Mouse (Mus musculus): Measurements from ENCODE around the gene Itih5.

Itih5 gene

DNA sequence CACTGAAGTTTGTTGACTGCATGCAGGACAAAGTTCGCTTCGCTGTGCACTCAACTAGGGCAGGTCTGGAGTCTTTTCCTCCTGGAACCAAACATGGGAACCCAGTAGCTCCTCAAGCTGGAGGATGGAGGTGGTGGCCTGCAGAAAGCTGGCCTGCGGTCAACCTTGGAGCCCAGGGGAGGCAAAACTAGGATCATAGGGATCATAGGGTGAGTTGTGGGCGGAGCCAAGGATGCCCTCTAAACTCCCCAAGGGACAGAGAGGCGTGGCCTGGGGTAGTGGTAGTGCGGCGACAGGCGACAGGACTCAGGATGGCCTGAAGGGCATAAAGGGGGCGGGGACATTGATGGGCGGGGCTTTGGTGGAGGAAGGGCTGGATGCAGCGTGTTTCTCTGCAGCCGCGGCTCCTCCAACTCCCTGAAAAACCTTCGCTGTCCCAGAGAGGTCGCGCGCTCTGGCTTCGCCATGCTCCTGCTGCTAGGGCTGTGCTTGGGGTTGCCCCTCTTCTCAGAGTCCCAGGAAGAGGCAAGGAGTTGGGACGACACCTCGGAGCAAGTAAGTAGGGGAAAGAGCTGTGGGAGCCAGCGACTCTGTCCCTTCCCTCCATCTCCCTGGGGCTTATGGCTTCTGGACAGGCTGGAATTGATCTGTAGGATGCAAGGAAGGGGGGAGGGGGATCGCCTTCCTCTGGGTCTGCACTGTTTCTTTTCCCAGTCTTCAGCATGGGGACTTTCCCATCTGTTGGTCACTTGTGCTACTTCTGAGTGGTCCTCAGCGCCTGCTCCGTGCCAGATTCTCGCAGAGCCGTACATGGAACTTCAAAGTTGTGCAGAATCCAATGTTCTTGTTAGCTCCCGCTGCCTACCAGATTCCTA, at the start of gene Itih5:
Gene Itih5 (plus strand): TSS at position 371 of the 875 bp plus-strand sequence.
- no peak for DNase-seq

DNA sequence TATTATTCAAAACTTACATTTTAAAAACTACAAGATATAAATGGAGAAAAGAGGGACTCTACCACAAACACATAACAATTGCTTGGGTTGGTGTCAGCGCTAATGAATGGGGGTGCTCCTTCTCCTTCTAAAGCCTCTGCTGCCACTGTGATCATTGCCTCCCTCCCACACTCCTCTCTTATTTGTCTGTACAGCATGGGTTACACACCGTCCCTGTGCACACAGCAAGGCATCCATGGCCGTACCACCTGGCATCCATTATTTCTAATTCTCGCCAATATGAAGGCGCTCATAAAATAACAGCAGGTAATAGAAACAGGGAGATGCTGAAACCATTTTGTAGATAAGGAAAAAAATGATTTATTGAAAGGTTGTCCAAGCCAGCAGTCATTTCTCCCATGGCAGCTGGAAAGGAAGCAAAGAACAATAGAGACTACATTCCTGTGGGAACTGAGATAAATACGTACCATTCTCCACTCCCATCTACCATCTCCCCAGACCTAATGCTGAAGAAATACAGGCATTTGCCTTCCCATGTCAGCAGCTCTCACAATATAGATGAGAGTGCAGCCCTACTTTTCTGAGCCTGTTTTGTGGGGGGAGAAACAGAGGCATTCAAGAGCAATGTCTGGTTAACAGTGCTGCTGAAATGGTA, 44.7 kb upstream of the Itih5 start:
- DNase-seq = no peak

DNA sequence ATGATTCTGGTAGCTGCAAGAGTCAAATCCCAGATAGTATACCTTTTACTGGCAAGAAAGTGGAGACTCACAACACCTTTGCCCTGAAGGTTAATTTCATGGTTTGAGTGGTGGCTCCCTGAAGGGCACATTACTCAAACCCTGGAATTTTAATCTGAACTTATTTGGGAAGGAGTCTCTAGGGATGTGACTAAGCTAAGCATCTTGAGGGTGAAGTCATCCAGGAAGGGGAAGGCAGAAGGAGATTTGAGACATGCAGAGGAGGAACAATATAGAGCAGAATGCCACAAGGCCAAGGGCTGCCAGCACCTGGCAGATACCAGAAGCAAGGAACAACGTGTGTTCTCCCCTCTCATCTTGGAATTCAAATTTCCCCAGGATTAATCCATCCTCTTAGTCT, 34.6 kb upstream of the Itih5 start:
- no peak for DNase-seq

DNA sequence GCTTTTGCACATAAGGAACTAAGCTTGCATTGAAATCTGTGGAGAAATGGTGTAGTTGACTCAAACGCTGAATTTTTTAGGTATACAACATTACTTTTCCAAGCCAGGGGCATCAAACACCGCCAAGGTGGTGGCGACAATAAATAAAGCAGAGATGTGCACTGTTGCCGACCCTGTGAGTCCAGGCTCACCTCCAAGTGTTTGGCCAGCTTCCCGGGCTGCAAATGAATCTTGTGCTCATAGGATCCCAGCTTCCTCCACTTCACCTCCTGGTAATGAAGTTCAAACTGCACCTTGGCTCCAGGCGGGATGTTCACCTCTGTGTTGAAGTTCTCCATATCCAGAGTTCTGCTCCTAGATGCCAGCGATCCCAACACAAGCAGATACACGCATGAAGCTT, 34.1 kb upstream of the Itih5 start:
- DNase-seq = no peak

DNA sequence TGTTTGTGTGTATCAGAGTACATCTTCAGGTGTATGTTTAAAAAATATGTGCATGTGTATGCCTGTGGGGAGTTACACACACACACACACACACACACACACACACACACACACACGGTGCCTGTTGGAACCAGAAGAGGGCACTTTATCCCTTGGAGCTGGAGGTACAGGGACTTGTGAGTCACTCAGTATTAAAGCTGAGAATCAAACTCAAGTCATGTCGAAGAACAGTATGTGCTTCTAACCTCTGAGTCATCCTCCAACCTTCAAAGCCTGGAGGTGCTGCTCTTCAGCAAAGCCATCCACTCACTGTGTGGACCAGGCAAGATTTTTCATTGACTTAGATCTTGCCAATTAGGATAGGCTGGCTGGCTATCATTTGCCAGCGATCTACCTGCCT, 31.5 kb upstream of the Itih5 start:
- no peak for DNase-seq

DNA sequence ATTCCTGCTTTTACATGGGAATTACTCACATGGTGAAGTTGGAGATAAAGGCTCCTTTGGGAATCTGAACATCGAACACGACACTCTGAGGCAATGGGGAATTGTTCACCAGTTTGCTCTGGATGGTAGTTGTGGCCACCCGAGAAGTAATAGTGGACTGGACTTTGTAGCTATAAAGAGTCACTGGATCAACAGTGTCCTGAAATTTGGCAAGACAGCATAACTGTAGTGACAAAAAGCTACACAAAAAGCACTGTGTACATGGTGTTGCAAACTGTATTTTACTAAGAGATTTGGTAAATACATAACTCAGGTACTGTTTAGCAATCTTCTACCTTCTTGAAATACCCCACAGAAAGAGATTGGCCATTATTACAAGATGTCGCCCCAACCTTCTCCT, 27.2 kb upstream of the Itih5 start:
- DNase-seq = no peak

DNA sequence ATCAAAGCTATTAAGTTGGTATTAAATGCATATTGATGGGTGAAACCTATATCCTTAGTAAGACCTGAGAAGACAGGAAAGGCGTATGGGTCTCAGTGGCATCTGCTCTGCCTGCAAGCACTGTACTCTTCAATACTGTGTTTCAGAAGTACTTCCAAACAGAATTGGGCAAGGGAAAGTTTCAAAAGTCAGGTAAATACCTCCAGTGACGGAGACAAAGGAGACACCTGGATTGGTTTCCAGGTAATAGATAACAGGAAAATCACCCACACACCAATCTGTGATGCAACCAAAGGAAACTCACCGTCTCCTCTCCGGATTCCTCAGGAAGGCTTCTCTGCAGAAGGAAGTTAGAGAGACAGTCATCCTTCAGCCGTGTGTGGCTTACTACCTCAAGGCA, 25.9 kb upstream of the Itih5 start:
- DNase-seq = no peak

DNA sequence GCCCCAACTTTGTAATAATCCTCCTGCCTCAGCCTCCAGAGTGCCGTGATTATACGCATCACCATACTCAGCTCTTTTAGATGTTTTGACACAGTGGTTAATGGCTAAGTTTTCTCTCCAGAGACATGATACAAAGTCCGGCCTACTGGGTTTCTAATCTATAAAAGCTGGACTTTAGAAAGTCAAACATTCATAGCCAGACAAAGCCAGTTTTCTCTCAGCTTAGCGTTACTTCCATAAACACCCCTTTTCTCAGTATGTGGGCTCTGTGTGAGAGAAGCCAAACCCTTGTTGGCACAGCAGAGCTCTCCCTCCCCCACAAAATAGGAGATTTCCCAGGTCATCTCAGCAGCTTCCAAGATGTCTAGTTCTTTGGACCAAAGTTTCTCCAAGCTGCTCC, 24.8 kb upstream of the Itih5 start:
- DNase-seq = no peak

DNA sequence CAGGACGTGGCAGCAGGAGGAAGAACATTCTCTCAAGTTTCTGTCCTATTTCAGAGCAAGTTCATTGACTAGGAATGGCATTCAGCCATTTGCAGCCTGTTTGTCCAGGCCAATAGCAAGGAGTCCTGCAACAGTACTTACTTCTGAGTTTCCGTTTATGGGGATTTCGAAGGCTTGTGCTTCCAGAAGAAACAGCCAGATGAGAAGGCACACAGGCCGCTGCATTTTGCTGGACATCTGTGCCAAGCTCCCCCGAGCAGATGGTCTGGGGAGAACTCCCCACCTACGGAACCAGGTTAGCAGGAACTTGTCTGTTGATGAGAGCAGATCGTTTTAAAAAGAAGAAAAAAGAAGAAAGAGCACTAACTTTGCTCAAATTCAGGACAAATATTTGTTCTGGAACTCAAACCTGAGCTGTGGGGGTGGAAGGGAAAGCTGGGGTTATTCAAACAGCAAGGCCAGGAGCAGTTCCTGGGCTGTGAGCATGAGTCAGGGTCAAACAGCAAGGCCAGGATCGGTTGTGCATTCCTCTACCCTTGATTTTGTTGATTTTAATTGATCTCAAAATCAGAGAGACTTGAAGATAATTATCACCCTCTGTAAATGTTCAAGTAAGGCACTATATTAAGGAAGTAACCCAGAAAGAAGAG, 22.9 kb upstream of the Itih5 start:
- no peak for DNase-seq

DNA sequence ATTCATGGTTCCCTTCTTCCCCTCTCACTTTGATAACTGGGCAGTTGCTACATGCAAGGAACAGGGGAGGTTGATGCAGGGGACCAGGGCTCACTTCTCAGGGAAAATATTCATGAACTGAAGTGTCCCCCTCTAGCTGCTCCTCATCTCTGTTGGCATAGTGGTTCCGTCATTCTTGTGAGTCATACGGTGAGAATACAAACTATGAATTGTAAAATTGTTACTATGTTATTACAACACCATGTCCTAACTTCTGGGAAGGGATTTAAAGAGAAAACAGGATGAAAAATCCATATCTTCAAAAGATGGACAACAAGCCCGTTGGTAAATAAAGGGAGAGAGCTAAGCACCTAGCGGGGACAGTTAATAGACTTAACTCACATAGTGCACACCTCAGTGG, 22.1 kb upstream of the Itih5 start, which contains the start of gene Itih2:
Gene Itih2 (minus strand): TSS at position 101 of the 400 bp plus-strand sequence.
- no peak for DNase-seq

DNA sequence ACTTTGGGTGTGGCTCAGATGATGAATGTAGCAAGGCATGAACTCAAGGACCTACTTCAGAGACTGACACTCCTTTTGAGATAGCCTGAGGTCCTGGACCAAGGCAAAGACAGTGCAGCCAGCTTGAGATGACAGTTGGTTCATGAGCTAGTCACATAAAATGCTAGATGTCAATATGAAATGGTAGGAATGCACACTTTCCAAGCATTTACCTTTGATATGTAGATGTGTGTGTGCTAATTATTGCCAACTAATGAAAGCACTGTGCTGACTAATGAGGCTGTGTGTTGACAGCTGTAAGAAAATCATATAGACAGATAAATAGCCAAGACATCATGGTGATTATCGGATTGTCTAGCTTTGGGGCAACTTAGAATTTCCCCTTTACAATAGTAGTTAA, 21.2 kb upstream of the Itih5 start:
- no peak for DNase-seq

DNA sequence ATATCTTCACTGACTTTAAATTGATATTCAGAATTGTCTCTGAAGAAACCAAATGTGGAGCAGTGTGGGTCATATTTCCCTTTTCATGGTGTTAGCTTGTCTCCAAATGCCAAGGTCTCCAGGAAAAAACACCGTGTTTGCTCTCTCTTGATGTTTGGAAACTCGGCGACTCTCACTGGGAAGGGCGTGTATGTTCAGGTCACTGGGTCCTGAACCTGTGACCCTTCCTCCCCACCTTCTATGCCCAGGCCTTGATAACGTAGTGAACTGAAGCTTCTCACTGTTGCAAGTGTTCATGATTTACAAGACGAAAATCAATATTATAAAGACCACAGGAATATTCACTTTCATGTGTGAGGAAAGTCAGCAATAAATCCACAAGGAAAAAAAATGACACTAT, 19.4 kb upstream of the Itih5 start:
- no peak for DNase-seq

DNA sequence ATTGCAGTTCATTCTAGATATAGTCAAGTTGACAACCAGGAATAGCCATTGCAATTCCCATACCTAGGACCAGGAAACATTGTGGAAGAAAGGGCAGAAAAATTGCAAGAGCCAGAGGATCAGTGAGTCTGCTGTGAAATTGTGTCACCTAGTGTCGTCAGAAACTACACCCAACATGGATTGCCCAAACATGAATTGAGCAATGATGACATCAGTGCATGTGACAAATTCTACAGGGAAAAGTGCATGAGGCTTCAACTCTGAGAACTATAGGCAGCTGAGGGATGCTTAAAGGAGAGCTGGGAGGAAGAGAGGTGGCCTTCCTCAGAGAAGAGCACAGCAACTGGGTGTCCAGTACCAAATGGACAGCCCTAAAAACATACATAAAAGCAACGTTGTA, 16.1 kb upstream of the Itih5 start:
- DNase-seq = no peak

DNA sequence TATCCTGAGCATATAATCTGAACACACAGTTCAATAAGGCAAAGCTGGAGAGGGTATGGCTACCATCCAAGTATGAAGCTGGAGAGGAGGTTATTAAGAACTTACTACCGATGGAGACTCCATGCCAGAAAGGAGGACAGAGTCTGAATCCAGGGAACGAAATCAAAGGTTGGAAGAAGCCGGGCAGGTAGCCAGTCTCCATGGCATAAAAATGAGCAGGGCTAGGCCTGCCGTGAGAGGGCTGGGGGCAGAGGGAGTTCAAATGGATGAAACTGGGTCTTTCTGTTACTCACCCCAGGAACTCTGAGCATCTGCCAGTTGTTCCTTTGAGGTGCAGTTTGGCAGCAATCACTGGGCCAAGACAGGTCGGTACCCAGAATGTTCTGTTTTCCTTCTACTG, 12.9 kb upstream of the Itih5 start:
- DNase-seq = peak; percentile 10

DNA sequence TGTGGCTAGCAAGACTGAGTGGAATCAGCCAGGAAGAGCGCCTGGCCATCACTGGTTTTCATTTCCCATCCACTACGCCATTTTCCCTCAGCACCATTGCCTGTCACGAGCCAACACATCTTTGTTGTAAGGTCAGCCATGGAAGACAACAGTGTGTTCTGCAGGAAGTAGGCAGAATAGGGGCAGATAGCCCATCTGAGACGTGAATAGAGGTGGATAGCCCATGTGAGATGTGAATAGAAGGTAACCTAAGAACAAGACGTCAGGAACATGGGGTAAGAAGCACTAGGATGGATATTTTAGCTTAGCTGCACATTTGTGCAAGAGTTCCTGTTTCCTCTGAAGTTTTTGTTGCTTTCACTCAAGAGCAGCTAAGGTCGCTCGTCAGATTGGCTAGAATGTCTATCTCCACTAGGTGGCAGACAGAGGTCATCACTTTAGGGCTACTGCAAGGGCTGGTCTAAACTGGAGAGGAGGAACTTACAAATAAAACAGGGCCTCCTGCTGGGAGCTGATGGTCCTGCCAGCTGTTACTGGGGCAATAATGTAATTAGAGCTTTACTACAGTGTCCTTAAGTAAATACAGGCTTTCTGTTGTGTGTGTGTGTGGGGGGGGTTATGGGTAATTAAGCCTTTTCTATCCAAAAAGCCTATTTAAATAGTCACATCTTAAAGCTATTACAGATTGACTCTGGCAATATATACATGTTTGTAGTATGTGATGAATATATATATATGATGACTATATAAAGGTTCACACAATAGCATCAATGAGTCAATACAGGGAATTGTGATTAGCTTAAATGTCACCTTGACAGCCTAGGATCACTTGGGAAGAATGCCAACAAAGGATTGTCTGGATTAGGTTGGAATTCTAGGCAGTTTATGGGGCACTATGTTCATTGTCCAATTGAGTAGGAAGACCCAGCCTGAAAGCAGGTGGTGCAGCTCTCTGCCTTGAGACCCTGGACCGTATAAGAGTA, 10.6 kb upstream of the Itih5 start:
- DNase-seq = peak; percentile 34

DNA sequence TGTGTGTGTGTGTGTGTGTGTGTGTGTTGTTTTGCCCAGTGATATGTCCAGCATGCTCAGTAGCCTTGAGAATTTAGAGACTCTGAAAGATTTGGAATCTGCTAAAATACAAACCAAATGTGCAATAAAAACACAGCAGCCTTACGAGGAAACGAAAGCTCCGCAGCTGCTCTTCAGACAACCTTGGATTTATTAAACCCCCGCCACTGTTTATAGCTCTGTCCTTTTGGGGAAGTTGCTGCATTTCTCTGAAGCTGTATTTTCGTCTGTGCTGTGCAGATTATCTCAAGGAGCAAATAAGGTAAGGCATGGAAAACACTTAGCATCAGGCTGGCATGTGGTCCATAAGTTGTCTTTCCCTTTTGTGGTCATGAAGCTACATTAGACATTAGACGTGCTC, 7.9 kb upstream of the Itih5 start:
- no peak for DNase-seq

DNA sequence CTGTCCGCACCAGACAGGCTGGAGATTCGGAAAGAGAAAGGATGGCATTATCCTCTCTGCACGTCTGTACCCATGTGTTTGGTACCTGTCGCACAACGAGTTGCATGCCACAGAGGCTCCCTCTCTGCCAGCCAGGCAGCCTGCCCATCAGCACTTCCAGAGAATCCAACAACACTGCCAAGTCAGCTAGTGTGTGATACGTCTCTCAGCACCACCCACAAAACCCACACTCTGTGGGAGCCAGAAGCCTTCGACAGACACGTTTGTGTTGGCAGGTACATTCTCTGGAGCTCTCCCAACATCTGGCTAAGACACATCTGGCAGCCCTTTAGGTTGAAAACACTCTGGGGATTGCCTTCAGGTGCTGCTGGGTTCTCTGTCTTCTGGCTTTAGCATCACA, 6.2 kb upstream of the Itih5 start:
- no peak for DNase-seq

DNA sequence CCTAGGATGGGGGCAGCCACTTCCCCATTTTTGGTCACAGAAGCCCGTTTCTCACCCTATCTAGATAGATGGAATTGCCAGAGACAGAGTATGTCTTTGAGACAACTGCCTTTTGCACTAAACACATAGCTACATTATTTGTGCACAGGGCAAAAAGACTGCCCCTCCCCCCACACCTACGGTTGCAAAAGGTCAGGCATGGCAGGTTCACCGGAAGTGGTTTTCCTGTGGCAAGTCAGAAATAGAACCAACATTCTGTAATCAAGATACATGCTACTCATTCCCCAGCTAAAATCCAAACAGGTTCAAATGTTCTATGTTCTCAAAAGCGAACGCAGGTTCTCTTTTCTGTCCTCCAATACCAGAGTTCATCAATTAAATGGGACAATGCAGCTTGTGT, 781 bp upstream of the Itih5 start:
- DNase-seq = no peak

DNA sequence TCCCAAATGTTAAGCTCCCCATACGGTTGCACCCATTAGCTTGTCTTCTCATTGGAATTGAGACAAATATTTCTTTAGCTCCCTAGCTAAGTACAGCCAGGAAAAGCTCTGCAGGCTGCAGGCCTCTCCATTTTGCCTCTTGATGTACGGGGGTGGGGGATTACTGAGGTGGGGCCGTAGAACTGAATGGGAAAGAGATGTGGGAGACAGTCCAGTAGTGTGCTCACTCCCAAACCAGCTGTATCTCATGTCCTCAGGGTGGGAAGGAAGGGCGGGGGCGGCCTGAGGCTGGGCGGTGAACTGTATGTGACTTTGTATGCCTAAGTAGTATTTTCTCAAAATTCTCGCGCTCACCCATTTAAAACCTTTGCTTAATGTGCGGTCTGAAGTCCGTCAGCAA, 3.8 kb downstream of the Itih5 start:
- DNase-seq = no peak

DNA sequence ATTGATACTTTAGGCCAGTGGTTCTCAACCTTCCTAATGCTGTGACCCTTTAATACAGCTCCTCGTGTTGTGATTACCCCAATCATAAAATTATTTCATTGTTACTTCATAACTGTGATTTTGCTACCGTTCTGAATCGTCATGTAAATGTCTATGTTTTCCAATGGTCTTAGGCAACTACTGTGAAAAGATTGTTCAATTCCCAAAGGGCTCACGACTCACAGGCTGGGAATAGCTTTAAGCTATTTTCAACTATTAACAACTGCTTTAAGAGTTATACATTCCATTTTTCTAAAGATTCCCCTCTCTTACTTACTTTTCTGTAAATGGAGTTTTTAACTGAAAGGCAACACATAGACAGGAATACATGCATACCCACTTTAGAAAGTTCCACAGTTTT, 8.6 kb downstream of the Itih5 start:
- no peak for DNase-seq

DNA sequence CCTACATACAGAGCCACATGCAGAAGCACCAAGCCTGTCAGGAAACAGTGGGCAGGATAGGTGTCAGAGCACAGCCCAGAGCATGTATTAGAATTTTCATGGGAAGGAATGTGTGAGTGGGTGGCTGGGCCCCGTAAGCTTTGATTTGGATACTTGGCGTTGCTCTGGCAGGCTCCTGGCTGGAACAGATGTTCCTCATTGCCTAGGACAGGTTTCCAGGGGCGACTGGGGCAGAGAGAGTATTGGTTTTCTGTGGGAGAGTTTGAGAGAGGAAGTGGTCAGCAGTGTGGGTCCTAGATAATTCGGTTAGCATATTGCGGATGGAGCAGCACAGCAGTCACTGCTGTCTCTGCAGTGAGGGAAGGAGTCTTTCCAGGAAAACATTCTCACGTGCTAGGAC, 13.3 kb downstream of the Itih5 start:
- DNase-seq = no peak

DNA sequence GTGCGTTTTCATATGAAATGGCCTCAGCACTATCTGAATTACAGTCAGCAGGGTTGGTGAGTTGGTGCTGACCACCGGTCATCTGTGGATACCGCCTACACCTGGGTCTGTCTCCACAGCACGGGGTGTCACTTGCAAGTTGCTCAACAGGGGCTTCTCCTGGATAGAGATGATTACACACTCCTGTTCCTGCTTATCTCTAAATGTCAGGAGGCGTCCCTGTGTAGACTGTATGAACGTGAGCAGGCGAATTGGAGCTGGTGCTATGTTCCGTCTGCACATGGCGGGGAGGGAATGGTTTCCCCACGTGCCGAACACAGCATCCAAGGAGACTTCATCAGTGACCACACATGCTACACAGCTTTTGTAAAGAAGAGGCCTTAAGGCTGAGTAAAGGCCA, 13.9 kb downstream of the Itih5 start:
- DNase-seq = no peak

DNA sequence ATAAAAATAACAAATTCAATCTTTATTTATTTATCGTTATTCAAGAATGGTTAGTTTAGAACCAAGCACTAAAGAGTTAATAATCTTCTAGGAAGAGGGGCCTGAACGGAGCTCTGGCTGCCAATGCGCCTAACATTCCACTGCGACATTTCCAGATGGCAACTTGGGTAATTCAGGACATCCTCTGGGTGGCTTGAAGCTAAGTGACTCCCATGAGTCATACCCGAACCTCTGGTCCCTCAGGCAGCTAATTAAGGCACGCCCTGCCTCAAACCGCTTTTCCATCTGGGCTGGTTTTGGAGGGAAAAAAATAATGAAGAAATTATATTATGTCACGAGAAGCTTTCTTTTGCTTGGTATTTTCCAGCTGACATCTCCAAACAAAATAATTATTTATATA, 14.6 kb downstream of the Itih5 start:
- no peak for DNase-seq

All from cerebellum, adult 9-11 months (tissue).